In genomic region chr1:52150676-52151075, GRCm38 (mm10) we compare ENCODE assay signal across 8 mouse cellular contexts. TPM values are rescaled to one million over a fixed set of nuclear protein-coding genes. Genes with fewer than 3 reads are reported as not detected.
DNase-seq lines count a peak whose midpoint lies in the region; ATAC-seq and TF ChIP-seq lines count a peak whose summit lies in the region.
"Had no signal": no experiment of that assay in that cellular context is flagged by ENCODE, and none has a peak within 500 bp of the region (broad histone marks: within the 10 kb centered on the region; RNA-seq: fewer than 3 reads in every experiment).

No protein-coding gene starts in this region.

- no peak overlapping the region for H3K4me2 ChIP-seq in stomach, postnatal 0 days (replicated peaks; ENCODE audit: low read depth)
- H3K4me2 ChIP-seq: limb, embryonic 12.5 days had no signal

- intact Hi-C loops in left cerebral cortex, postnatal 4 days (cut with DNase I): no loop called here
- intact Hi-C loops in heart, postnatal 25 days (cut with DNase I): loop anchor here (2.0 kb wide), 1 partner anchor 14 kb away; no protein-coding TSS in a partner anchor

- H3K27me3 ChIP-seq in stomach, postnatal 0 days (ENCODE audit: control insufficient read depth, insufficient read depth, low read length): no peaks in the 10 kb centered on the region
- H3K27me3 ChIP-seq: limb, embryonic 12.5 days had no signal

- H3K9ac ChIP-seq in stomach, postnatal 0 days (ENCODE audit: low read length): no peak overlapping the region
- H3K9ac ChIP-seq: limb, embryonic 12.5 days had no signal

- TF ChIP-seq CTCF in stomach, postnatal 0 days (IDR thresholded peaks at IDR 0.05; ENCODE audit: low read depth): no peak

- no peaks in the 10 kb centered on the region for H3K4me1 ChIP-seq in stomach, postnatal 0 days (replicated peaks; ENCODE audit: control insufficient read depth, insufficient read depth)

- no peak overlapping the region for H3K27ac ChIP-seq in stomach, postnatal 0 days (replicated peaks)
- H3K27ac ChIP-seq: limb, embryonic 12.5 days had no signal

- no peak for TF ChIP-seq EP300 in stomach, postnatal 0 days (optimal IDR thresholded peaks at IDR 0.05)

- DNase-seq in left cerebral cortex, postnatal 4 days: peak; percentile 8
- no peak for DNase-seq in left cerebral cortex, adult 18-20 months (ENCODE audit: low spot score in 2 of 2)
- peak; percentile 22 to 40 for DNase-seq in cerebellum, postnatal 36 days
- peak; percentile 30 for DNase-seq in heart, postnatal 25 days (ENCODE audit: low spot score)
- DNase-seq in stomach, postnatal 0 days (ENCODE audit: low spot score): no peak
- DNase-seq in left cerebral cortex, adult 8-10 months (ENCODE audit: low spot score in 2 of 2): no peak
- DNase-seq in urinary bladder, postnatal 25 days (ENCODE audit: low spot score): no peak

- WGBS in stomach, postnatal 0 days: 41% methylated on average over 11 of the region's 11 CpGs

- H3K9me3 ChIP-seq in stomach, postnatal 0 days (ENCODE audit: control insufficient read depth, low read length): no peaks in the 10 kb centered on the region
- H3K9me3 ChIP-seq: limb, embryonic 12.5 days had no signal

- peaks cover 2% of the 10 kb centered on the region; the same call in 1 of the 2 replicates for H3K36me3 ChIP-seq in stomach, postnatal 0 days (ENCODE audit: control insufficient read depth, insufficient read depth, low read length)

- no peak overlapping the region for H3K4me3 ChIP-seq in stomach, postnatal 0 days (ENCODE audit: low read depth, low read length)
- H3K4me3 ChIP-seq: limb, embryonic 12.5 days had no signal

- ATAC-seq in stomach, postnatal 0 days (ENCODE audit: low FRiP score, low TSS enrichment): 0 out of 2 replicates have a peak, but pooled peaks have one; percentile 28

RNA-seq across cellular contexts. Expression of gene Stat1, which starts 31.4 kb away (rescaled TPM):
- total RNA-seq in left cerebral cortex, postnatal 4 days (2021): 1 to 10 TPM; 7.9 to 9.5 TPM
- 10 to 100 TPM; 17.2 to 21.9 TPM for total RNA-seq in left cerebral cortex, adult 18-20 months (2021)
- total RNA-seq in heart, postnatal 25 days (2021): 10 to 100 TPM; 24.7 to 26.8 TPM
- 22.2 and 24.0 TPM in 2 replicates for polyA plus RNA-seq in stomach, postnatal 0 days (2015; fragmentation: Nextera tagmentation; extraction: Ambion mirVana)
- total RNA-seq in left cerebral cortex, adult 8-10 months (2022): 10 to 100 TPM; 21.4 to 26.0 (median 23.8) TPM

Comparison
In these comparisons a context has a peak if more than half of its experiments do, and no peak if none do; other contexts are left out.
1. DNase-seq: peak in left cerebral cortex, postnatal 4 days (single experiment), cerebellum, postnatal 36 days (2 of 2) and heart, postnatal 25 days (single experiment); none in left cerebral cortex, adult 18-20 months (0 of 2), stomach, postnatal 0 days (single experiment), left cerebral cortex, adult 8-10 months (0 of 2) and urinary bladder, postnatal 25 days (single experiment).